Mouse (Mus musculus) ES-E14 (cell line): ENCODE measurements around the gene Slf2. TPM values are rescaled to one million over a fixed set of nuclear protein-coding genes. Genes with fewer than 3 reads are reported as not detected.

ENCODE experiments used
- DNase-seq: peaks from one replicate; pipeline ENCODE4 v3.0.0-alpha.2; 2013; ENCODE audit warnings: low read depth, low spot score
- H3K27ac ChIP-seq: 2 replicates; pipeline ENCODE4 v1.5.1; 2012; ENCODE audit warnings: low read depth, mild to moderate bottlenecking, low read length, moderate library complexity, mixed read lengths; ENCODE audit not compliant: poor library complexity, insufficient read depth, severe bottlenecking
- H3K36me3 ChIP-seq: 2 replicates; pipeline ENCODE4 v1.6.1; 2012; ENCODE audit warnings: mild to moderate bottlenecking, low read length, moderate library complexity, mixed read lengths; ENCODE audit not compliant: control insufficient read depth, poor library complexity, insufficient read depth, severe bottlenecking
- H3K4me1 ChIP-seq, 2 experiments: fragments of 150-350 bp in 1 of 2; sonication (generic) in 1 of 2; 2 replicates each; pipeline ENCODE4 v1.6.1; 2012; ENCODE audit warnings: low read length in 2 of 2, mild to moderate bottlenecking in 1 of 2, mixed read lengths in 1 of 2; ENCODE audit not compliant: control insufficient read depth in 2 of 2, insufficient read depth in 2 of 2, poor library complexity in 1 of 2
- H3K4me3 ChIP-seq, 2 experiments: fragments of 150-350 bp in 1 of 2; sonication (generic) in 1 of 2; 2 replicates each; pipeline ENCODE4 v1.5.1; 2012; ENCODE audit warnings: low read length in 2 of 2, low read depth in 1 of 2, mild to moderate bottlenecking in 1 of 2, mixed read lengths in 1 of 2; ENCODE audit not compliant: insufficient read depth in 1 of 2, poor library complexity in 1 of 2, severe bottlenecking in 1 of 2
- H3K9ac ChIP-seq: 2 replicates; pipeline ENCODE4 v1.6.1; 2012; ENCODE audit warnings: low read depth, mild to moderate bottlenecking, low read length, mixed read lengths; ENCODE audit not compliant: poor library complexity, insufficient read depth, severe bottlenecking
- H3K9me3 ChIP-seq: fragments of 150-350 bp; sonication (generic); 2 replicates; pipeline ENCODE4 v1.6.1; 2012; ENCODE audit warnings: low read depth, mild to moderate bottlenecking, low read length; ENCODE audit not compliant: control insufficient read depth, insufficient read depth
- CHD2 ChIP-seq: IDR thresholded peaks from 2 replicates; pipeline ENCODE4 v1.6.1; 2014; ENCODE audit warnings: mild to moderate bottlenecking, low read depth, low read length, inconsistent platforms
- HCFC1 ChIP-seq: IDR thresholded peaks from 2 replicates; pipeline ENCODE4 v1.6.1; 2012; ENCODE audit warnings: low read length, inconsistent platforms, borderline replicate concordance; ENCODE audit not compliant: insufficient read depth
- MAFK ChIP-seq: IDR thresholded peaks from 2 replicates; pipeline ENCODE4 v1.6.1; 2014; ENCODE audit warnings: mild to moderate bottlenecking, low read depth, low read length, inconsistent platforms; ENCODE audit not compliant: insufficient read depth
- ZC3H11A ChIP-seq: IDR thresholded peaks from 2 replicates; pipeline ENCODE4 v1.6.1; 2012; ENCODE audit warnings: low read depth, mild to moderate bottlenecking, inconsistent platforms, low read length, borderline replicate concordance
- ZNF384 ChIP-seq: IDR thresholded peaks from 2 replicates; pipeline ENCODE4 v1.6.1; 2012; ENCODE audit warnings: low read depth, low read length, inconsistent platforms
- in situ Hi-C, 2 experiments: fragments of 600-800 bp; cut with MboI; formaldehyde crosslinking; loops; one replicate each; pipeline ENCODE4 v1.15.1; 2025; ENCODE audit warnings: low sequenced_read_pairs in 2 of 2, inconsistent platforms in 1 of 2; ENCODE audit not compliant: unreplicated experiment in 2 of 2
- total RNA-seq: library from RNA; depleted of rRNA; stranded (reverse); fragments of 300-350 nt; gene quantifications from 2 replicates; pipeline ENCODE4 v1.2.3, GENCODE M21; 2012

The Slf2 gene
- total RNA-seq, 1 experiment = 48.3 TPM

GRCm38 (mm10) chr19:45012636-45013035 is 81.7 kb downstream of the Slf2 start:
- H3K9ac ChIP-seq = no peak overlapping the region
- peaks cover 13 to 17% of the 10 kb centered on the region in 2 experiments; a peak in 3 of 4 replicates for H3K4me1 ChIP-seq

GRCm38 (mm10) chr19:45013581-45014225 is 82.8 kb downstream of the Slf2 start:
- Histone ChIP-seq H3K4me1 (peaks cover 12 to 17% of the 10 kb centered on the region in 2 experiments), H3K27ac (0 out of 2 replicates have a peak overlapping the region, but pooled peaks have one; percentile 9), H3K9me3 (no peaks in the 10 kb centered on the region), H3K9ac (no peak overlapping the region), H3K36me3 (peaks cover 28% of the 10 kb centered on the region), H3K4me3 (no peak overlapping the region)
- DNase-seq = no peak
- TF ChIP-seq CHD2 (no peak), MAFK (no peak), ZNF384 (no peak), ZC3H11A (no peak), HCFC1 (no peak)
- in situ Hi-C loops = no loop called here

More at GRCm38 (mm10) chr19:45012636-45013035, 81.7 kb downstream of the Slf2 start:
- Histone ChIP-seq H3K27ac (no peak overlapping the region), H3K36me3 (peaks cover 37% of the 10 kb centered on the region), H3K9me3 (no peaks in the 10 kb centered on the region), H3K4me3 (no peak overlapping the region)
- DNase-seq = no peak
- TF ChIP-seq HCFC1 (no peak), MAFK (no peak), ZC3H11A (no peak), CHD2 (no peak), ZNF384 (no peak)
- in situ Hi-C loops = no loop called here

- peaks cover 23% of the 10 kb centered on the region for H3K36me3 ChIP-seq
- peaks cover 13 to 17% of the 10 kb centered on the region in 2 experiments for H3K4me1 ChIP-seq
- DNase-seq = no peak
- in situ Hi-C loops = no loop called here
- H3K4me3 ChIP-seq = peak within 1 kb of the TSS; percentile 72 to 76
- peak within 1 kb of the TSS; percentile 57 for H3K27ac ChIP-seq
- H3K9me3 ChIP-seq = no peaks in the 10 kb centered on the region
- H3K9ac ChIP-seq = peak within 1 kb of the TSS; percentile 68
- TF ChIP-seq HCFC1 (no peak), CHD2 (no peak), ZNF384 (no peak), ZC3H11A (no peak), MAFK (no peak)
Measured at GRCm38 (mm10) chr19:45014335-45014971, 83.5 kb downstream of the Slf2 start, which contains the start of gene Lzts2. TSS of gene Lzts2 (plus strand) at chr19:45014414.

GRCm38 (mm10) chr19:45014981-45015402 is 84.0 kb downstream of the Slf2 start:
- no peak for TF ChIP-seq ZC3H11A
- no peak for TF ChIP-seq MAFK
- no peak for TF ChIP-seq CHD2
- TF ChIP-seq HCFC1 = no peak
- no peak for TF ChIP-seq ZNF384
- Histone ChIP-seq H3K27ac (peak overlapping the region; percentile 57), H3K9ac (peak overlapping the region; percentile 68), H3K4me1 (peaks cover 14 to 17% of the 10 kb centered on the region in 2 experiments), H3K4me3 (peak overlapping the region; percentile 72 to 76), H3K9me3 (no peaks in the 10 kb centered on the region), H3K36me3 (peaks cover 20% of the 10 kb centered on the region)
- in situ Hi-C loops = no loop called here
- no peak for DNase-seq
